Mouse (Mus musculus): ENCODE results near the gene Olfr1047. TPM values are rescaled to one million over a fixed set of nuclear protein-coding genes. Genes with fewer than 3 reads are reported as not detected.

Olfr1047 gene
- not detected for polyA plus RNA-seq (2017; shearing (Covaris generic))

GRCm38 (mm10) chr2:86231301-86231700, at the start of gene Olfr1047:
TSS of gene Olfr1047 (minus strand) at chr2:86231401.

GRCm38 (mm10) chr2:86278988-86279387, 47.8 kb upstream of the Olfr1047 start, which contains the start of gene Olfr1051:
TSS of gene Olfr1051 (minus strand) at chr2:86279088.

GRCm38 (mm10) chr2:86258228-86258627, 27.0 kb upstream of the Olfr1047 start, which contains the start of gene Olfr1049:
TSS of gene Olfr1049 (minus strand) at chr2:86258328.

GRCm38 (mm10) chr2:86240189-86240588, 9.0 kb upstream of the Olfr1047 start, which contains the start of gene Olfr1048:
TSS of gene Olfr1048 (minus strand) at chr2:86240289.

GRCm38 (mm10) chr2:86219214-86219613, 12.0 kb downstream of the Olfr1047 start, which contains the start of gene Olfr1046:
TSS of gene Olfr1046 (minus strand) at chr2:86219314.

GRCm38 (mm10) chr2:86202909-86203308, 28.3 kb downstream of the Olfr1047 start, which contains the start of gene Olfr1045:
TSS of gene Olfr1045 (minus strand) at chr2:86203009.

GRCm38 (mm10) chr2:86185583-86185982, 45.6 kb downstream of the Olfr1047 start, which contains the start of gene Olfr52:
TSS of gene Olfr52 (minus strand) at chr2:86185683.

GRCm38 (mm10) chr2:86177720-86178119, 53.5 kb downstream of the Olfr1047 start, which contains the start of gene Olfr1044:
TSS of gene Olfr1044 (minus strand) at chr2:86177820.

Other genes starting within 250 kb of the Olfr1047 start
- not detected for gene Olfr1031, start 241.1 kb downstream of the Olfr1047 start, polyA plus RNA-seq (2017; shearing (Covaris generic))
- not detected for gene Olfr1032, start 225.9 kb downstream of the Olfr1047 start, polyA plus RNA-seq (2017; shearing (Covaris generic))
- gene Olfr1033, start 210.8 kb downstream of the Olfr1047 start, polyA plus RNA-seq (2017; shearing (Covaris generic)) = 1 to 10 TPM; 1.7 to 3.3 TPM
- under 1 TPM in 1 of 2 experiments, not detected in 1; 0.07 TPM for gene Olfr1034, start 185.5 kb downstream of the Olfr1047 start, polyA plus RNA-seq (2017; shearing (Covaris generic))
- not detected for gene Olfr1036, start 157.4 kb downstream of the Olfr1047 start, polyA plus RNA-seq (2017; shearing (Covaris generic))
- not detected for gene Olfr1037, start 144.0 kb downstream of the Olfr1047 start, polyA plus RNA-seq (2017; shearing (Covaris generic))
- gene Olfr1039, start 95.5 kb downstream of the Olfr1047 start, polyA plus RNA-seq (2017; shearing (Covaris generic)) = not detected
- gene Olfr1040, start 84.7 kb downstream of the Olfr1047 start, polyA plus RNA-seq (2017; shearing (Covaris generic)) = not detected
- under 1 TPM; 0.11 to 0.16 TPM for gene Olfr1042, start 69.6 kb downstream of the Olfr1047 start, polyA plus RNA-seq (2017; shearing (Covaris generic))
- under 1 TPM; 0.13 to 0.81 TPM for gene Olfr1043, start 63.9 kb downstream of the Olfr1047 start, polyA plus RNA-seq (2017; shearing (Covaris generic))
- under 1 TPM in 1 of 2 experiments, not detected in 1; 0.49 TPM for gene Olfr1044, start 53.6 kb downstream of the Olfr1047 start, polyA plus RNA-seq (2017; shearing (Covaris generic))
- gene Olfr52, start 45.7 kb downstream of the Olfr1047 start, polyA plus RNA-seq (2017; shearing (Covaris generic)) = 1 to 10 TPM in 1 of 2 experiments, not detected in 1; 1.2 TPM
- gene Olfr1045, start 28.4 kb downstream of the Olfr1047 start, polyA plus RNA-seq (2017; shearing (Covaris generic)) = under 1 TPM in 1 of 2 experiments, not detected in 1; 0.43 TPM
- under 1 TPM in 1 of 2 experiments, not detected in 1; 0.17 TPM for gene Olfr1046, start 12.1 kb downstream of the Olfr1047 start, polyA plus RNA-seq (2017; shearing (Covaris generic))
- under 1 TPM in 1 of 2 experiments, not detected in 1; 0.39 TPM for gene Olfr1048, start 8.9 kb upstream of the Olfr1047 start, polyA plus RNA-seq (2017; shearing (Covaris generic))
- gene Olfr1049, start 26.9 kb upstream of the Olfr1047 start, polyA plus RNA-seq (2017; shearing (Covaris generic)) = not detected
- gene Olfr1051, start 47.7 kb upstream of the Olfr1047 start, polyA plus RNA-seq (2017; shearing (Covaris generic)) = not detected
- gene Olfr1052, start 61.1 kb upstream of the Olfr1047 start, polyA plus RNA-seq (2017; shearing (Covaris generic)) = not detected
- not detected for gene Olfr1053, start 83.9 kb upstream of the Olfr1047 start, polyA plus RNA-seq (2017; shearing (Covaris generic))
- not detected for gene Olfr1054, start 104.0 kb upstream of the Olfr1047 start, polyA plus RNA-seq (2017; shearing (Covaris generic))
- gene Olfr1055, start 118.9 kb upstream of the Olfr1047 start, polyA plus RNA-seq (2017; shearing (Covaris generic)) = not detected
- not detected for gene Olfr1056, start 131.1 kb upstream of the Olfr1047 start, polyA plus RNA-seq (2017; shearing (Covaris generic))
- not detected for gene Olfr1057, start 147.0 kb upstream of the Olfr1047 start, polyA plus RNA-seq (2017; shearing (Covaris generic))
- under 1 TPM in 1 of 2 experiments, not detected in 1; 0.29 TPM for gene Olfr1058, start 157.2 kb upstream of the Olfr1047 start, polyA plus RNA-seq (2017; shearing (Covaris generic))
- gene Olfr1061, start 182.6 kb upstream of the Olfr1047 start, polyA plus RNA-seq (2017; shearing (Covaris generic)) = not detected
- gene Olfr1062, start 195.3 kb upstream of the Olfr1047 start, polyA plus RNA-seq (2017; shearing (Covaris generic)) = not detected
- under 1 TPM in 1 of 2 experiments, not detected in 1; 0.34 TPM for gene Olfr1065, start 219.2 kb upstream of the Olfr1047 start, polyA plus RNA-seq (2017; shearing (Covaris generic))
- gene Olfr1066, start 224.9 kb upstream of the Olfr1047 start, polyA plus RNA-seq (2017; shearing (Covaris generic)) = not detected